Mouse (Mus musculus) ovary, postnatal 10 days (tissue): ENCODE data around the gene Krtap19-2.

Experiments used
- DNase-seq: peaks from one replicate; pipeline ENCODE4 v3.0.0; 2022; ENCODE audit warnings: low spot score

Krtap19-2 gene

DNA sequence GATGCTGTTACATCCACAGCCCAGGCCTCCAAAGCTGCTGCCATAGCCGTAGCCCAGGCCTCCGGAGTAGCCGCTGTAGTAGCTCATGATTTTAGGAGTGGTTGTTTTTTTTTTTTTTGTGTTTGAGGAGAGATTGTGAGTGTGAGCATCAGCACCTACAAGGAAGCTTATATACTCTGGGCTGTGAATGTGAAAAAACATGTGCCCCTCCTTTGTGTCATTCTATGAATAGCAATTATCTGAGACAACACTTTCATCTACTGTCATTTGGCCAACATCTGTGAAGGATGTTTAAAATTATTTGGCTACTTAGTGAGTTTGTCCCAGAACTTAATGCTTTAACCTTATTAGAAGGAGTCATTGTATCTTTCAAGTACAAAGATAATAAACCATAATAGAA is at the start of gene Krtap19-2:
Gene Krtap19-2 (minus strand): TSS at position 101 of the 400 bp plus-strand sequence.
- DNase-seq = no peak

DNA sequence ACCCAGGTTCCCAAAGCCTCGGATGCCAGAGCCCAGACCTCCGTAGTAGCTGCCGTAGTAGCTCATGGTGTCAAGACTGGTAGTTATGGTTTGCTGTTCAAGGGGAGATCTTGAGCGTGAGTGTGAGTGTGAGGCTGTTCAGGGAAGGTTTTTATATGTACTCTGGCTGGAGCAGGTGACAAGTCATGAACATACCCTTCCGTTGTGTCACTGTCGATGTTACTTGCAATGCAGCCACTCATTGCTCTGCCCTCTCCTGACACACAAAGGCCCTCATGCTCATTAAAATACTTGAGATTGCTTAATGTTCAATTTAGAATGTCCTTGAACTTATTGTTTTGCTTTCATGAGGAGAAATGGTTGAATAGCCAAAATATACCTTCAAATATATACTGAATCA is 22.3 kb upstream of the Krtap19-2 start, which contains the start of gene Krtap19-5:
Gene Krtap19-5 (minus strand): TSS at position 101 of the 400 bp plus-strand sequence.
- DNase-seq = no peak

DNA sequence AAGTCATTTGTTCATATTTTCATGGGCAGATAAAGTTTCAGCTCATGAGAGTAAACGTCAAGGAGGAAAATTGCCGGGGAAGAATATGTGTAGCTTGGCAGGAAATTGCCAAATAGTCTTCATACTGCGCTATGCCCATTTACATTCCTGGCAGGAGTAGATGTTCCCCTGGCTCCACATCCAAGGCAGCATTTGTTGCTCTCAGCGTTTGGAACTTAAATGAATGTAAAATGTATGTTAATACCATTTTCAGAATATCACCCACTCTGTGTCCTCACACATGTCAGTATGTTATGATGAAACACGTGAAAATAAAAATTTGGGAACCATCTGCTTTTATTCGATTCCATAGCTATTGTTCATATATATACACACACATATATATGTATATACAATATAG is 12.8 kb upstream of the Krtap19-2 start:
- DNase-seq = no peak

DNA sequence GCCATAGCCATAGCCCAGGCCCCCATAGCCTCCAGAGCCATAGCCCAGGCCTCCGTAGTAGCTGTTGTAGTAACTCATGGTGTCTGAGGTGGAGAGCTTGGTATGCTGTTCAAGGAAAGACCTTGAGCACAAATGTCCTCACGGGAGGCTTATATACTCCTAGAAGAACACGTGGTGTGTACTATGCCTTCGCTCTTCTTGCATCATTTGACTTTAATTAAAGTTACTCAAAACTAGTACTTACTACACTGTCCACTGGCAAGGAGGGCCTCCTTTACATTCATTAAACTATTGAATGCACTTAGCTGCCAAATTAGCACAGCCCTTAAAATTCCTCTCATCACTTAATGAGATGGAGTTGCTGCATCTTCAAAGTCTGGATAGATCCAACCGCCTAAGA is 10.9 kb upstream of the Krtap19-2 start, which contains the start of gene Krtap19-4:
Gene Krtap19-4 (minus strand): TSS at position 101 of the 400 bp plus-strand sequence.
- no peak for DNase-seq

DNA sequence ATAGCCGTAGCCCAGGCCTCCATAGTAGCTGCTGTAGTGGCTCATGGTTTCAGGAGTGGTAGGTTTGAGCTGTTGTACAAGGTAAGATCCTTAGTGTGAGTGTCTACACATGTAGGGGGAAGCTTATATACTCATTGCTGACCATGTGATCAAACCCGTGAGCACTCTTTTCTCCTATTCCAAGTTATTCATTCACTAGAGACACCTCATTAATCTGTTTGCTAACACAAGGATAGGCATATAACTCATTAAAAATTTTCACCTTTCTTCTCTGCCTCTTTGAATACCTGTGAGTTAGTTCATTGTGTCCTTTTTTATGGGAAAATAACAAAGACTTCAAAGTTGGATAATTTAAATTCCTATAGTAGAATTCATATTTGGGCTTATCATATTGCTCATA is 3.9 kb upstream of the Krtap19-2 start, which contains the start of gene Krtap19-3:
Gene Krtap19-3 (minus strand): TSS at position 101 of the 400 bp plus-strand sequence.
- no peak for DNase-seq

DNA sequence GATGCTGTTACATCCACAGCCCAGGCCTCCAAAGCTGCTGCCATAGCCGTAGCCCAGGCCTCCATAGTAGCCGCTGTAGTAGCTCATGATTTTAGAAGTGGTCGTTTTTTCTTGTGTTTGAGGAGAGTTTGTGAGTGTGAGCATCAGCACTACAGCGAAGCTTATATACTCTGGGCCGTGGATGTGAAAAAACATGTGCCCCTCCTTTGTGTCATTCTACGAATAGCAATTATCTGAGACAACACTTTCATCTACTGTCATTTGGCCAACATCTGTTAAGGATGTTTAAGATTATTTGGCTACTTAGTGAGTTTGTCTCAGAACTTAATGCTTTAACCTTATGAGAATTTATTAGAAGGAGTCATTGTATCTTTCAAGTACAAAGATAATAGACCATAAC is 4.8 kb downstream of the Krtap19-2 start, which contains the start of gene Krtap19-1:
Gene Krtap19-1 (minus strand): TSS at position 101 of the 400 bp plus-strand sequence.
- no peak for DNase-seq

DNA sequence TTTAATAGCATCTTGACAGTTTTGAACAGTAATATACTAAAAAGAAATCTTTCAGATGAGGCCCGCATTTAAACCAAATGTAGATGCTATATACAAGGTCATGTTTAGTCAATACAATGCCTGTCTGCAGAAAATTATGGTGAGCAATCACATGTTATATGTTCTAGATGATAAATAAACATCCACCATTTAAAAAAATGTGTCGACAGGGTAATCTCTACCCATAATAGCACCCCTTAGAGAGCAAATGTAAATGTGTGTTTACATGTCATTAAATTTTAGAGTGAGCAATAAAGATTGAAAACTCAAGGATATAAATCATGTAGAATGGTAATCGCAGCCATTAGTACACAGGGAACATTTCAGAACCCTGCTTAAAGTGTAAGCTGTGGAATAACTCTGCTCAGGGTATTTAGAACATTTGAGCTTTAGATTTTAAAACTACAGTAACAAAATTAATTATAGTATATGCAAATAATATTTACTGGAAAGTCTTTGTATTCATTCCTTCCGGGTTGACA is 9.1 kb downstream of the Krtap19-2 start:
- DNase-seq = no peak

DNA sequence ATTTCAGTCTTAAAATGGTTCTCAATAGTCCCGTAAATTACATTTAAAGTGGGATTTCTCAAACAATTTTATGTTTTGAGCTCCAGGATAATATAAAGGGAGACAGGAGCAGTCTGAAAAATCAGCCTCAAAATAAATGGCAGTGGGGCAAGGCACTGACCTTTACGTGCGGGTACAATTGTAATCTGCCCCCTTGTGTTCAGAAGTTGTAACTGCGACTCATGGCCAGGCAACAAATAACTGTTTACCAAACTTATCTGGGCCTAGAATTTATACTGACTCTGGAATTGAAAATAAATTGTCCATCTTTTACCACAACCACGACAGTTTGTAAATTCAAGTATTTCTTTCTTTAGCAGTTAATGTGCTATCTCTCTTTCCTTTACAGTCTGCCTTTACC is 22.6 kb downstream of the Krtap19-2 start:
- no peak for DNase-seq

DNA sequence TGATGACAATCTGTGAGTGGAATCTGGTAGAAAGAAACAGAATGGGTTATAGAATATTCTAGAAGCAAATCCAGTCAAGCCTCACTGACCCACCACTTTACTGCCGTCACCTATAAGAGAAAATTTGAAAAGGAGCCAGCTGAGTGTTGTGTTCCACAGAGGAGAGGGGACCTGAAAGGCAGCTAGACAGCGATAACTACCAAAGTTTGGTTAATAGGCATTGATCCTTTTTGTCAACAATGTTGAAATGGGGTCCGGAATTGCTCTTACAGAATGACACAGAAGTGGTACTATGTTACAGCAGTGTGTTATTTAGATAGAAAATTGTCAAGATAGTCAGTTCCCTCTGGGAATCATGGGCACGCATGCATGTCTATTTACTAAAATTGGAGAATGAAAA is 25.5 kb downstream of the Krtap19-2 start:
- no peak for DNase-seq

DNA sequence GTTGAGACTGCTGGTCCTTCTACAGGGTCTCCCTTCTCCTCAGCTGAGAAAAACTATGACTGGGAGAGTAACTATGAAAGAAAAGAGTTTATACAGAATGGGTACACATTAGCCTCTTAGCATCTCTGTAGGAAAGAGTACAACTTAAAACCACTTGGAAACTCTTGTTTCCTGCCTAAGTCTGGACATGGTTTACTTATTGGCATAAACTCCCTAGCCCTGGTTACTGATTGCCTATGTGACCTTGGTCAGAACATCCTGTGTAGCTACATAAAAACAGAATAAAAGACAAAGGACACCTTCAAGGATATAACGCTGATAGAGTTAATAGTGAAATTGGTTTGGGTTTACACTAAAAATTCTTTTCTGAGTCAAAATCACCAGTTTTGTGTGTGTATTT is 26.7 kb downstream of the Krtap19-2 start:
- DNase-seq = no peak

DNA sequence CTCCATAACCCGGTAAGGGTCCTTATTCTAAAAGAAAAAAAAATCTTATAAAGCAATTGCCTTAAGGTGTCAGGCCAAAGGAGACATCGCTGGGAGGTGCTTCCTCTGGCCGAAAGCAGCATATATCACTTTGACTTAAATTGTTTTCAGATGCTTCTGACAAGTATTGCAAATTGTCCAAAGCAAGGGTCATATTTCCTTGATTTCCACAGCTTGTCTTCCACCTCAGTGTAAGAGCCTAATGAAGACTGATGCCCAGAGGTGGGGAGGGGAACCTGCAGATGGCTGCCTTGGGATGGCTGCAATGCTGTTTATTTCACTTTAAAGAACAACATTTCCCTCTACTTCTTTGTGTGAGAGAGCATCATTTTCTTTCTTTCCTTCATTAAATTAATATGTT is 47.1 kb downstream of the Krtap19-2 start:
- DNase-seq = no peak

DNA sequence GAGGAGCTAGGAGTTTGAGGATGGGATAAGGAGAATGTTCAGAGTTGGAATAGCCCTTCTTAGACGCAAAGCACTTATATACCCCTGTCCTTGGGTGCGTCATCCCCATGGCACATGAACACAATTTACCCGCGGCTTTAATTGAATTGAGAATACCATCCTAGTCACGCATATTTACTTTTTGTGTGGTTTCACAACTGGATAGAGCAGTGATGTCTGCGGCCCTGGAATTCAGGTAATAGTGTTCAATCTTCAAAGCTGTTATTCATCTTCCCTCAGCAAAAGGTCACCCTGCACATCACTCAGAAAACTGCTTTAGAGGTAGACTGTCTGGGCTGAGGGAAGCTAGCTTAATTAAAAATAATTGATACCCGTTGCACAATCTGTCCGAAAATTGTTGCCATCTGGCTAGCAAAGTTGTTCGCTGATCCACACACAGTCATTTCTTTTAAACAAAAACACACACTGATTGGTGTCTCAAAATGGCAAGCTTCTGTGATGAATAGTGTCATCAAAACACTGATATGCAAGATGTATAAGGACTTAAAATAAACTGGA is 47.9 kb downstream of the Krtap19-2 start, which contains the start of gene Krtap14:
Gene Krtap14 (minus strand): TSS at position 51 of the 558 bp plus-strand sequence.
- DNase-seq = no peak

DNA sequence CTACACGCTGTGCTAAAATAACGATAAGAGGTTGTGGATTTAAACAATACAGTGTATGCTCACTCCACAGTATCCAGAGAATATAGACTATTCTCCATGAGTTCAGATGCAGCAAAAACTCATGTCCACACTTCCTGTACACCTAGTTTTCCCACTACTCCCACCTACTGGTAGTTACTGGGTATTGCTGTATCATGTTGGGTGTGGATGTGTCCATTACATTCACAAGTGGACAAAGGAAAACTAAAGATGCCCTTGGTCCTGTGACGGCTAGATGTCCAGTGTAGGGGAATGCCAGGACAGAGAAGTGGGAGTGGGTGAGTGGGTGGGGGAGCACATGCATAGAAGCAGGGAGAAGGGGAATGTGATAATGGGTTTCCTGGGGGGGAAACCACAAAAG is 50.3 kb downstream of the Krtap19-2 start:
- DNase-seq = no peak
